Mouse (Mus musculus) kidney, postnatal 0 days (tissue): ENCODE measurements around the gene Gjb4. TPM values are rescaled to one million over a fixed set of nuclear protein-coding genes. Genes with fewer than 3 reads are reported as not detected.

Experiments used
- ATAC-seq: fragments of 200-750 bp; cut with Nextera tagmentation; replicated peaks from 2 replicates; pipeline ENCODE4 v1.8.0; 2017; ENCODE audit warnings: low read depth, moderate number of reproducible peaks, moderate TSS enrichment, moderate library complexity; ENCODE audit not compliant: low FRiP score
- DNase-seq: peaks from one replicate; pipeline ENCODE4 v3.0.0-alpha.2; 2016; ENCODE audit warnings: low spot score
- H3K27ac ChIP-seq: fragments of 300-500 bp; sonication (generic); 2 replicates; pipeline ENCODE4 v1.5.1; 2014; ENCODE audit warnings: mild to moderate bottlenecking
- H3K27me3 ChIP-seq: fragments of 300-500 bp; sonication (generic); 2 replicates; pipeline ENCODE4 v1.6.1; 2014; ENCODE audit warnings: low read length, mixed read lengths; ENCODE audit not compliant: insufficient read depth
- H3K36me3 ChIP-seq: fragments of 300-500 bp; sonication (generic); 2 replicates; pipeline ENCODE4 v1.6.1; 2014; ENCODE audit warnings: low read length, mixed read lengths; ENCODE audit not compliant: insufficient read depth
- H3K4me1 ChIP-seq: fragments of 300-500 bp; sonication (generic); replicated peaks from 2 replicates; pipeline ENCODE4 v1.6.1; 2014; ENCODE audit warnings: antibody characterized with exemption, low read length, mixed read lengths; ENCODE audit not compliant: insufficient read depth
- H3K4me2 ChIP-seq: fragments of 300-500 bp; sonication (generic); 2 replicates; pipeline ENCODE4 v1.6.1; 2014; ENCODE audit warnings: mild to moderate bottlenecking, low read length, moderate library complexity, mixed read lengths
- H3K4me3 ChIP-seq: fragments of 300-500 bp; sonication (generic); replicated peaks from 2 replicates; pipeline ENCODE4 v1.5.1; 2014; ENCODE audit warnings: low read depth, low read length
- H3K9ac ChIP-seq: fragments of 300-500 bp; sonication (generic); 2 replicates; pipeline ENCODE4 v1.6.1; 2014; ENCODE audit warnings: low read depth, low read length
- H3K9me3 ChIP-seq: fragments of 300-500 bp; sonication (generic); replicated peaks from 2 replicates; pipeline ENCODE4 v1.6.1; 2016; ENCODE audit warnings: low read length, inconsistent platforms, mixed read lengths
- CTCF ChIP-seq: IDR thresholded peaks from 2 replicates; pipeline ENCODE4 v1.5.1; 2016; ENCODE audit warnings: antibody characterized with exemption, low read depth, mild to moderate bottlenecking, moderate library complexity
- WGBS: fragments of 180-500 bp; shearing (Covaris S2); extraction: QIAGEN DNeasy Blood & Tissue Kit; methylation state at CpG from one replicate; pipeline ENCODE4 v1.1.7; 2014; 5-methylcytosine and 5-hydroxymethylcytosine counted together
- polyA plus RNA-seq: library from polyadenylated mRNA; unstranded; fragments of >200 nt; fragmentation: Nextera tagmentation; extraction: Ambion mirVana; gene quantifications from 2 replicates; pipeline ENCODE4 v1.2.1, GENCODE M21; 2015

The Gjb4 gene
- polyA plus RNA-seq, 1 experiment from 2014 or later, result 1.2 TPM

- Histone ChIP-seq H3K4me2 (no peak overlapping the region), H3K36me3 (no peaks in the 10 kb centered on the region), H3K9ac (no peak overlapping the region), H3K27me3 (no peaks in the 10 kb centered on the region), H3K4me3 (no peak overlapping the region), H3K9me3 (no peaks in the 10 kb centered on the region), H3K27ac (no peak overlapping the region), H3K4me1 (no peaks in the 10 kb centered on the region)
- no peak for DNase-seq
- TF ChIP-seq CTCF, result peak; percentile 65
- ATAC-seq, result no peak
- WGBS, result 40% methylated on average over 4 of the region's 4 CpGs
Measured at GRCm38 (mm10) chr4:127377344-127377743, 23.5 kb upstream of the Gjb4 start.

DNA sequence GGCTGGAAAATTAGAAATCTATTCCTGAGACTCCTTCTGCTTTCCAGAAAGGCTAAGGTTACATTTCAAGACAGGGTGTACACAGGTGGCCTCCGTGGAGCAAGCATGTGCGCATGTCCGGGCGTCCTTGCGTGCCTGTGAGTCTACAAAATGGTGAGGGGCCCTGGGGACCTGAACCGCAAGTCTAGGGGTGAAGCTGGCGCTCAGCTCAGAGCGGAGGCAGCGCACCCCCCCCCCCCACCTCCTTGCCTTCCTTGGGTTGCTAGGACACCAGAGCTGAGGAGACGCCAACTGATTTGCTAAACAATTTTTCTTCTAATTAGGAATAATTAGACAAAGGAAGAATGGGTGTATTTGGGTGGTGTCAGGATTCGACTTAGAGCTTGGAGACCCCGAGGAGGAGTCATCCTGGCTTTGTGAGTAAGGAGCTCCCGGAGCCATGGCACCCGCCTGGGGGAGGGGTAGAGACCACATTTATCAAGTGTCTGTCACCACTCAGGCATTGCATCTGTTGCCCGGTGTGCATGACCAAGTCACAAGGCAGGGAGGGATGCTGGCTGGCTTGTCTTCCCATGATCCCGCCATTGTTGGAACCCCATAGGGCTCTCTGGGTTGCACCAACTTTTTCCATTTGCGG is 21.8 kb upstream of the Gjb4 start:
- Histone ChIP-seq H3K4me3 (no peak overlapping the region), H3K36me3 (no peaks in the 10 kb centered on the region), H3K9ac (no peak overlapping the region), H3K4me2 (no peak overlapping the region), H3K9me3 (no peaks in the 10 kb centered on the region), H3K27ac (no peak overlapping the region), H3K4me1 (no peaks in the 10 kb centered on the region), H3K27me3 (no peaks in the 10 kb centered on the region)
- ATAC-seq (no peak), DNase-seq (no peak)
- TF ChIP-seq CTCF, result no peak
- whole genome bisulfite sequencing, result 45% methylated on average over 17 of the region's 17 CpGs

DNA sequence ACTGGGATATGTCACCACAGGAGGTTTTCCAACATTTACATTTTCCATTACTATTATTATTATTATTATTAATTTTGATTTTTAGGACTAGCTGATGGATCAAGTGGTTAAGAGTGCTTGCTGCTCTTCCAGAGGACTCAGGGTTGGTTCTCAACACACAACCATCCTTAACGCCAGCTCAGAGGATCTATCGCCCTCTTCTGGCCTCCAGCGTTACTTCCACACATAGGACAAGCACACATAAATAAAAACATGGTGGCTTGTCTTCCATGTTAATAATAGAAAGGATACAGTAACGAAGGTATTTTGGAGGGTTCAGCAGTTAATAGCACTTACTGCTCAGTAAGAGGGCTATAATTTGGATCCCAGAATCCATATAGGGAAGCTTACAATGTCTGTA is 20.8 kb upstream of the Gjb4 start:
- Histone ChIP-seq H3K27me3 (no peaks in the 10 kb centered on the region), H3K27ac (no peak overlapping the region), H3K4me2 (no peak overlapping the region), H3K4me3 (no peak overlapping the region), H3K9ac (no peak overlapping the region), H3K4me1 (no peaks in the 10 kb centered on the region), H3K36me3 (no peaks in the 10 kb centered on the region), H3K9me3 (no peaks in the 10 kb centered on the region)
- WGBS, result 85% methylated on average over 4 of the region's 4 CpGs
- DNase-seq, result no peak
- peak; percentile 10; the same call in 1 of the 2 replicates for TF ChIP-seq CTCF
- no peak for ATAC-seq

DNA sequence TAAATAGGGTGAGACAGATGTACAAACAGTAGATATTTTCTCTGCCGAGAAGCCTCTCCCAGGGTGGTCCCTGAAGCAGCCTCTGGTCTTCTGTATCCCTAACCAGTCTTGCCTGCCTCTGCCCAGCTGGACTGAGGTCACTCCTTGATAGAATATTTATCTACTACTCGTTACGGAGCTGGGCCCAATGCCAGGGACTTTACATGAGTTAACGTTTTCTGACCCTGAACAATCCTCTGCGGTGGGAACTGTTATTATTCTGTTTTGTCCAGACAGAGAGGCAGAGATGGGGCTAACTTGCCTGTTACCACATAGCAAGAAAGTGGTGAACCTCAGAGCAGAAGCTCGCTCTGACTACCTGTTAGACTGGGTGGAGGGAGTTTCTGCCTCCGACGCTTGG is 19.6 kb upstream of the Gjb4 start:
- no peak for ATAC-seq
- H3K27me3 ChIP-seq, result no peaks in the 10 kb centered on the region
- no peaks in the 10 kb centered on the region for H3K36me3 ChIP-seq
- no peaks in the 10 kb centered on the region for H3K4me1 ChIP-seq
- no peak overlapping the region for H3K27ac ChIP-seq
- H3K4me2 ChIP-seq, result no peak overlapping the region
- no peak overlapping the region for H3K4me3 ChIP-seq
- no peak for DNase-seq
- H3K9me3 ChIP-seq, result no peaks in the 10 kb centered on the region
- H3K9ac ChIP-seq, result no peak overlapping the region
- TF ChIP-seq CTCF, result no peak
- WGBS, result 27% methylated on average over 8 of the region's 8 CpGs

- no peaks in the 10 kb centered on the region for H3K9me3 ChIP-seq
Measured at GRCm38 (mm10) chr4:127371546-127371945, 17.7 kb upstream of the Gjb4 start.

DNA sequence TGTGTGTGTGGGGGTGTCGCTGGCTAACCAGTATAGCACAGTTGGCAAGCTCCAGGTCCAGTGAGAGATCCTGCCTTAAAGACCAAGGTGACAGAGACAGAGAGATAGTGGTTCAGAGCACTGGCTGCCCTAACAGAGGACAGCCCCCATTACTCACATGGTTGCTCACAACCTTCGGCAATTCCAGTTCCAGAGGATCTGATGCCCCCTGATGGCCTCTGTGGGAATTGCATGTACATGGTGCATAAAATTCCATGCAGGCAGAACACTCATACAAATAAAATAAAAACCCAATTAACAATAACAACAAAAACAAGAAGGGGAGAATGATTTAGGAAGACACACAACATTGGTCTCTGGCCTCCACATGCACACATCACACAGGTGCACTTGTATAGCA is 16.6 kb upstream of the Gjb4 start:
- no peak overlapping the region for H3K4me2 ChIP-seq
- no peaks in the 10 kb centered on the region for H3K9me3 ChIP-seq
- H3K9ac ChIP-seq, result no peak overlapping the region
- TF ChIP-seq CTCF, result peak; percentile 61
- no peak overlapping the region for H3K4me3 ChIP-seq
- DNase-seq, result no peak
- WGBS, result 54% methylated on average over 2 of the region's 2 CpGs
- H3K27me3 ChIP-seq, result no peaks in the 10 kb centered on the region
- no peak for ATAC-seq
- H3K27ac ChIP-seq, result no peak overlapping the region
- no peaks in the 10 kb centered on the region for H3K4me1 ChIP-seq
- H3K36me3 ChIP-seq, result no peaks in the 10 kb centered on the region

More at GRCm38 (mm10) chr4:127371546-127371945, 17.7 kb upstream of the Gjb4 start:
- no peak overlapping the region for H3K27ac ChIP-seq
- H3K4me3 ChIP-seq, result no peak overlapping the region
- H3K9ac ChIP-seq, result no peak overlapping the region
- 61% methylated on average over 5 of the region's 5 CpGs for WGBS
- H3K4me1 ChIP-seq, result no peaks in the 10 kb centered on the region
- H3K4me2 ChIP-seq, result no peak overlapping the region
- no peaks in the 10 kb centered on the region for H3K27me3 ChIP-seq
- ATAC-seq, result no peak
- DNase-seq, result no peak
- TF ChIP-seq CTCF, result no peak
- no peaks in the 10 kb centered on the region for H3K36me3 ChIP-seq
